Mouse (Mus musculus) right cerebral cortex, postnatal 36 days (tissue): Measurements from ENCODE around the gene Cacna1f.

Experiments used
- DNase-seq, 2 experiments: peaks; one replicate each; pipeline ENCODE4 v3.0.0; 2022; ENCODE audit warnings: low spot score in 2 of 2, mixed read lengths in 1 of 2

The Cacna1f gene

GRCm38 (mm10) chrX:7674284-7675000, 67.6 kb downstream of the Cacna1f start:
- no peak for DNase-seq

- no peak for DNase-seq
These were observed 68.1 kb downstream of the Cacna1f start for GRCm38 (mm10) chrX:7675001-7675380.

- DNase-seq, result no peak
These were observed 72.1 kb downstream of the Cacna1f start for GRCm38 (mm10) chrX:7678986-7679385.

GRCm38 (mm10) chrX:7679405-7680056, 72.6 kb downstream of the Cacna1f start:
- peak; percentile 68 to 75 for DNase-seq

- DNase-seq, result no peak
These were observed 73.2 kb downstream of the Cacna1f start for GRCm38 (mm10) chrX:7680057-7680412.

GRCm38 (mm10) chrX:7680864-7681263, 74.0 kb downstream of the Cacna1f start, which contains the start of gene Magix:
TSS of gene Magix (minus strand) at chrX:7681251.
- DNase-seq, result no peak
